21 mouse cellular contexts compared by ENCODE assay signal in genomic region chr12:71201753-71202152, GRCm38 (mm10).
DNase-seq lines count a peak whose midpoint lies in the region; ATAC-seq and TF ChIP-seq lines count a peak whose summit lies in the region.
"Had no signal": no experiment of that assay in that cellular context is flagged by ENCODE, and none has a peak within 500 bp of the region (broad histone marks: within the 10 kb centered on the region; RNA-seq: fewer than 3 reads in every experiment).

No protein-coding gene starts in this region.

- DNase-seq in heart, embryonic 10.5 days (ENCODE audit: low spot score): no peak
- DNase-seq in heart, adult 8-10 months (ENCODE audit: low spot score): no peak
- no peak for DNase-seq in lung, postnatal 10 days
- no peak for DNase-seq in thymus, postnatal 25 days
- DNase-seq: adrenal gland, adult 2 months; cerebellum, postnatal 14 days; embryo, embryonic 11 days; gastrocnemius, postnatal 36 days; left cerebral cortex, postnatal 4 days; right cerebral cortex, postnatal 25 days had no signal

- no peak overlapping the region for H3K4me3 ChIP-seq in heart, embryonic 10.5 days
- H3K4me3 ChIP-seq in intestine, embryonic 15.5 days (replicated peaks): no peak overlapping the region
- H3K4me3 ChIP-seq in intestine, postnatal 0 days (ENCODE audit: low read depth, low read length): no peak overlapping the region
- H3K4me3 ChIP-seq in lung, embryonic 16.5 days (ENCODE audit: low read length): no peak overlapping the region
- H3K4me3 ChIP-seq: erythroblast, embryonic 14.5 days; forebrain, embryonic 15.5 days; layer of hippocampus, adult 2 months; midbrain, embryonic 12.5 days; neural tube, embryonic 15.5 days had no signal

- no peak for TF ChIP-seq CTCF in intestine, postnatal 0 days (IDR thresholded peaks at IDR 0.05; ENCODE audit: low read depth)

- H3K27me3 ChIP-seq in heart, embryonic 10.5 days (ENCODE audit: insufficient read depth, poor library complexity, severe bottlenecking): no peaks in the 10 kb centered on the region
- no peaks in the 10 kb centered on the region for H3K27me3 ChIP-seq in intestine, embryonic 15.5 days (replicated peaks)
- no peaks in the 10 kb centered on the region for H3K27me3 ChIP-seq in intestine, postnatal 0 days (replicated peaks; ENCODE audit: control insufficient read depth, insufficient read depth, low read length)
- H3K27me3 ChIP-seq in lung, embryonic 16.5 days (ENCODE audit: control insufficient read depth, insufficient read depth, low read depth, low read length): no peaks in the 10 kb centered on the region
- H3K27me3 ChIP-seq: CH12.LX; forebrain, embryonic 15.5 days; midbrain, embryonic 12.5 days; neural tube, embryonic 15.5 days had no signal

- WGBS in heart, embryonic 10.5 days: 49% methylated on average over 5 of the region's 5 CpGs
- WGBS in intestine, embryonic 15.5 days: 60% methylated on average over 5 of the region's 5 CpGs
- WGBS in intestine, postnatal 0 days: 60% methylated on average over 5 of the region's 5 CpGs
- WGBS in lung, embryonic 16.5 days: 31% methylated on average over 5 of the region's 5 CpGs

- ATAC-seq in intestine, embryonic 15.5 days: no peak
- no peak for ATAC-seq in intestine, postnatal 0 days
- ATAC-seq in lung, embryonic 16.5 days (ENCODE audit: low read depth): peak; percentile 52; the same call in 1 of the 2 replicates
- no peak for ATAC-seq in erythroid progenitor cell, adult 5-6 weeks (replicated peaks; ENCODE audit: low FRiP score, poor library complexity, severe bottlenecking)
- ATAC-seq: forebrain, embryonic 15.5 days; inflammation-experienced regulatory T-cells, adult 6 months had no signal

- peak overlapping the region; percentile 50; the same call in 1 of the 2 replicates for H3K27ac ChIP-seq in heart, embryonic 10.5 days
- H3K27ac ChIP-seq in intestine, embryonic 15.5 days: peak overlapping the region; percentile 22; the same call in 1 of the 2 replicates
- no peak overlapping the region for H3K27ac ChIP-seq in intestine, postnatal 0 days (ENCODE audit: low read depth, low read length)
- H3K27ac ChIP-seq in lung, embryonic 16.5 days (ENCODE audit: low read length): peak overlapping the region; percentile 28
- H3K27ac ChIP-seq: forebrain, embryonic 15.5 days; layer of hippocampus, adult 2 months; midbrain, embryonic 12.5 days had no signal

- no peak overlapping the region for H3K9ac ChIP-seq in intestine, embryonic 15.5 days
- H3K9ac ChIP-seq in intestine, postnatal 0 days (ENCODE audit: low read depth, low read length): no peak overlapping the region
- no peak overlapping the region for H3K9ac ChIP-seq in lung, embryonic 16.5 days (ENCODE audit: low read length)
- H3K9ac ChIP-seq: forebrain, embryonic 15.5 days; midbrain, embryonic 12.5 days; neural tube, embryonic 15.5 days had no signal

- H3K4me2 ChIP-seq in intestine, embryonic 15.5 days (replicated peaks): no peak overlapping the region
- H3K4me2 ChIP-seq in intestine, postnatal 0 days (replicated peaks; ENCODE audit: low read depth): no peak overlapping the region
- no peak overlapping the region for H3K4me2 ChIP-seq in lung, embryonic 16.5 days (ENCODE audit: low read depth, low read length)
- H3K4me2 ChIP-seq: forebrain, embryonic 15.5 days; midbrain, embryonic 12.5 days; neural tube, embryonic 15.5 days had no signal

- peaks cover 12% of the 10 kb centered on the region; the same call in 1 of the 2 replicates for H3K4me1 ChIP-seq in heart, embryonic 10.5 days
- H3K4me1 ChIP-seq in intestine, embryonic 15.5 days (replicated peaks): 0 out of 2 replicates have a peak, but pooled peaks cover 3% of the 10 kb centered on the region
- H3K4me1 ChIP-seq in intestine, postnatal 0 days (replicated peaks; ENCODE audit: control insufficient read depth, insufficient read depth, low read length): no peaks in the 10 kb centered on the region
- H3K4me1 ChIP-seq in lung, embryonic 16.5 days (replicated peaks; ENCODE audit: control insufficient read depth, insufficient read depth, low read length): peaks cover 6% of the 10 kb centered on the region
- H3K4me1 ChIP-seq: forebrain, embryonic 15.5 days; midbrain, embryonic 12.5 days had no signal

- no peaks in the 10 kb centered on the region for H3K9me3 ChIP-seq in heart, embryonic 10.5 days
- no peaks in the 10 kb centered on the region for H3K9me3 ChIP-seq in intestine, embryonic 15.5 days
- no peaks in the 10 kb centered on the region for H3K9me3 ChIP-seq in intestine, postnatal 0 days (ENCODE audit: control insufficient read depth)
- no peaks in the 10 kb centered on the region for H3K9me3 ChIP-seq in lung, embryonic 16.5 days (ENCODE audit: control insufficient read depth, low read length)
- H3K9me3 ChIP-seq: forebrain, embryonic 15.5 days; midbrain, embryonic 12.5 days; neural tube, embryonic 15.5 days had no signal

- H3K36me3 ChIP-seq in heart, embryonic 10.5 days: peaks cover 26% of the 10 kb centered on the region
- H3K36me3 ChIP-seq in intestine, embryonic 15.5 days: no peaks in the 10 kb centered on the region
- 0 out of 2 replicates have a peak, but pooled peaks cover 10% of the 10 kb centered on the region for H3K36me3 ChIP-seq in intestine, postnatal 0 days (ENCODE audit: control insufficient read depth, insufficient read depth)
- peaks cover 7% of the 10 kb centered on the region; the same call in 1 of the 2 replicates for H3K36me3 ChIP-seq in lung, embryonic 16.5 days (ENCODE audit: control insufficient read depth, insufficient read depth, low read length)
